Mouse (Mus musculus): ENCODE measurements at regions not wholly inside any gene's neighbourhood (a gene's known extent, or its start where the extent isn't known, plus 50 kb on each side); places are given as distances from the start of the nearest gene placed in this dataset.
A peak's percentile ranks its signal among the peaks of the same experiment; 100 is the strongest.

GRCm38 (mm10) chr4:39508866-39509265, 58.8 kb downstream of the 1700009N14Rik start:
- Histone ChIP-seq H3K4me1 (replicated peaks) (no peaks in the 10 kb centered on the region), H3K27me3 (no peaks in the 10 kb centered on the region), H3K4me3 (no peak overlapping the region), H3K9ac (no peak overlapping the region), H3K4me2 (no peak overlapping the region), H3K27ac (no peak overlapping the region), H3K9me3 (no peaks in the 10 kb centered on the region), H3K36me3 (no peaks in the 10 kb centered on the region)
- WGBS, result 94% methylated on average over 6 of the region's 6 CpGs
- ATAC-seq (ENCODE audit: low FRiP score), result no peak

- Histone ChIP-seq H3K9me3 (no peaks in the 10 kb centered on the region), H3K9ac (no peak overlapping the region), H3K36me3 (no peaks in the 10 kb centered on the region), H3K27ac (no peak overlapping the region), H3K4me1 (replicated peaks) (no peaks in the 10 kb centered on the region), H3K27me3 (no peaks in the 10 kb centered on the region), H3K4me3 (no peak overlapping the region), H3K4me2 (no peak overlapping the region)
- WGBS, result 77% methylated on average over 2 of the region's 2 CpGs
- no peak for ATAC-seq (ENCODE audit: low FRiP score)
These were observed 77.4 kb downstream of the 1700009N14Rik start for GRCm38 (mm10) chr4:39527492-39527891.

GRCm38 (mm10) chr4:39528661-39529060, 78.6 kb downstream of the 1700009N14Rik start:
- H3K27ac ChIP-seq, result no peak overlapping the region
- WGBS, result 53% methylated on average over 4 of the region's 4 CpGs
- H3K9ac ChIP-seq, result no peak overlapping the region
- ATAC-seq (ENCODE audit: low FRiP score), result no peak
- no peak overlapping the region for H3K4me2 ChIP-seq
- H3K4me1 ChIP-seq (replicated peaks), result no peaks in the 10 kb centered on the region
- no peaks in the 10 kb centered on the region for H3K27me3 ChIP-seq
- H3K9me3 ChIP-seq, result no peaks in the 10 kb centered on the region
- no peak overlapping the region for H3K4me3 ChIP-seq
- H3K36me3 ChIP-seq, result no peaks in the 10 kb centered on the region

GRCm38 (mm10) chr4:39556101-39556763, 106.1 kb downstream of the 1700009N14Rik start:
- Histone ChIP-seq H3K9me3 (no peaks in the 10 kb centered on the region), H3K9ac (no peak overlapping the region), H3K27ac (no peak overlapping the region), H3K4me3 (no peak overlapping the region), H3K4me2 (no peak overlapping the region), H3K36me3 (no peaks in the 10 kb centered on the region), H3K27me3 (no peaks in the 10 kb centered on the region), H3K4me1 (replicated peaks) (no peaks in the 10 kb centered on the region)
- no peak for ATAC-seq (ENCODE audit: low FRiP score)
- 92% methylated on average over 3 of the region's 3 CpGs for WGBS

GRCm38 (mm10) chr4:39597426-39597825, 147.3 kb downstream of the 1700009N14Rik start:
- Histone ChIP-seq H3K27me3 (no peaks in the 10 kb centered on the region), H3K27ac (no peak overlapping the region), H3K9me3 (no peaks in the 10 kb centered on the region), H3K4me1 (replicated peaks) (no peaks in the 10 kb centered on the region), H3K4me3 (no peak overlapping the region), H3K9ac (no peak overlapping the region), H3K36me3 (no peaks in the 10 kb centered on the region), H3K4me2 (no peak overlapping the region)
- ATAC-seq (ENCODE audit: low FRiP score), result no peak
- 89% methylated on average over 2 of the region's 2 CpGs for WGBS

GRCm38 (mm10) chr4:39605046-39605445, 155.0 kb downstream of the 1700009N14Rik start:
- H3K9ac ChIP-seq, result no peak overlapping the region
- H3K9me3 ChIP-seq, result no peaks in the 10 kb centered on the region
- H3K27ac ChIP-seq, result no peak overlapping the region
- no peaks in the 10 kb centered on the region for H3K36me3 ChIP-seq
- no peaks in the 10 kb centered on the region for H3K4me1 ChIP-seq (replicated peaks)
- no peak overlapping the region for H3K4me2 ChIP-seq
- no peak overlapping the region for H3K4me3 ChIP-seq
- no peaks in the 10 kb centered on the region for H3K27me3 ChIP-seq
- ATAC-seq (ENCODE audit: low FRiP score), result no peak
- WGBS, result 93% methylated on average over 5 of the region's 5 CpGs

GRCm38 (mm10) chr4:39644136-39644535, 194.0 kb downstream of the 1700009N14Rik start:
- no peaks in the 10 kb centered on the region for H3K36me3 ChIP-seq
- H3K27ac ChIP-seq, result no peak overlapping the region
- H3K27me3 ChIP-seq, result no peaks in the 10 kb centered on the region
- ATAC-seq (ENCODE audit: low FRiP score), result no peak
- H3K4me2 ChIP-seq, result no peak overlapping the region
- no peak overlapping the region for H3K9ac ChIP-seq
- 81% methylated on average over 7 of the region's 7 CpGs for WGBS
- H3K4me3 ChIP-seq, result no peak overlapping the region
- H3K9me3 ChIP-seq, result no peaks in the 10 kb centered on the region
- H3K4me1 ChIP-seq (replicated peaks), result no peaks in the 10 kb centered on the region

GRCm38 (mm10) chr4:39644849-39645248, 194.8 kb downstream of the 1700009N14Rik start:
- Histone ChIP-seq H3K27ac (no peak overlapping the region), H3K4me1 (replicated peaks) (no peaks in the 10 kb centered on the region), H3K9me3 (no peaks in the 10 kb centered on the region), H3K36me3 (no peaks in the 10 kb centered on the region), H3K9ac (no peak overlapping the region), H3K4me2 (no peak overlapping the region), H3K4me3 (no peak overlapping the region), H3K27me3 (no peaks in the 10 kb centered on the region)
- no peak for ATAC-seq (ENCODE audit: low FRiP score)
- 87% methylated on average over 5 of the region's 5 CpGs for WGBS

GRCm38 (mm10) chr4:39660538-39660937, 210.4 kb downstream of the 1700009N14Rik start:
- H3K4me2 ChIP-seq, result no peak overlapping the region
- 66% methylated on average over 2 of the region's 2 CpGs for WGBS
- no peak overlapping the region for H3K9ac ChIP-seq
- H3K4me1 ChIP-seq (replicated peaks), result peaks cover 6% of the 10 kb centered on the region
- no peak overlapping the region for H3K27ac ChIP-seq
- H3K36me3 ChIP-seq, result no peaks in the 10 kb centered on the region
- no peaks in the 10 kb centered on the region for H3K9me3 ChIP-seq
- H3K27me3 ChIP-seq, result no peaks in the 10 kb centered on the region
- H3K4me3 ChIP-seq, result no peak overlapping the region
- 0 out of 2 replicates have a peak, but pooled peaks have one; percentile 59 for ATAC-seq (ENCODE audit: low FRiP score)

- no peak overlapping the region for H3K27ac ChIP-seq
- no peaks in the 10 kb centered on the region for H3K36me3 ChIP-seq
- no peaks in the 10 kb centered on the region for H3K27me3 ChIP-seq
- H3K4me1 ChIP-seq (replicated peaks), result no peaks in the 10 kb centered on the region
- no peak for ATAC-seq (ENCODE audit: low FRiP score)
- no peak overlapping the region for H3K4me2 ChIP-seq
- no peaks in the 10 kb centered on the region for H3K9me3 ChIP-seq
- H3K4me3 ChIP-seq, result no peak overlapping the region
- no peak overlapping the region for H3K9ac ChIP-seq
- 64% methylated on average over 7 of the region's 7 CpGs for WGBS
These were observed 222.5 kb downstream of the 1700009N14Rik start for GRCm38 (mm10) chr4:39672609-39673008.

- H3K4me3 ChIP-seq, result no peak overlapping the region
- no peak overlapping the region for H3K27ac ChIP-seq
- no peaks in the 10 kb centered on the region for H3K27me3 ChIP-seq
- peaks cover 4% of the 10 kb centered on the region for H3K4me1 ChIP-seq (replicated peaks)
- no peak overlapping the region for H3K9ac ChIP-seq
- no peak for ATAC-seq (ENCODE audit: low FRiP score)
- no peaks in the 10 kb centered on the region for H3K36me3 ChIP-seq
- H3K4me2 ChIP-seq, result no peak overlapping the region
- WGBS, result 14% methylated on average over 4 of the region's 4 CpGs
- no peaks in the 10 kb centered on the region for H3K9me3 ChIP-seq
These were observed 245.1 kb downstream of the 1700009N14Rik start for GRCm38 (mm10) chr4:39695236-39695635.

- Histone ChIP-seq H3K9me3 (no peaks in the 10 kb centered on the region), H3K4me3 (no peak overlapping the region), H3K36me3 (no peaks in the 10 kb centered on the region), H3K27ac (no peak overlapping the region), H3K27me3 (no peaks in the 10 kb centered on the region), H3K9ac (no peak overlapping the region), H3K4me1 (replicated peaks) (peaks cover 4% of the 10 kb centered on the region), H3K4me2 (no peak overlapping the region)
- 33% methylated on average over 5 of the region's 5 CpGs for WGBS
- ATAC-seq (ENCODE audit: low FRiP score), result no peak
These were observed 247.5 kb downstream of the 1700009N14Rik start for GRCm38 (mm10) chr4:39697565-39697964.

GRCm38 (mm10) chr4:39699347-39699746, 249.3 kb downstream of the 1700009N14Rik start:
- Histone ChIP-seq H3K4me1 (replicated peaks) (peaks cover 4% of the 10 kb centered on the region), H3K36me3 (no peaks in the 10 kb centered on the region), H3K27me3 (no peaks in the 10 kb centered on the region), H3K9me3 (no peaks in the 10 kb centered on the region), H3K4me3 (no peak overlapping the region), H3K4me2 (no peak overlapping the region), H3K27ac (no peak overlapping the region), H3K9ac (no peak overlapping the region)
- WGBS, result 86% methylated on average over 2 of the region's 2 CpGs
- ATAC-seq (ENCODE audit: low FRiP score), result no peak
